Mouse (Mus musculus) lung, postnatal 14 days (tissue): ENCODE measurements around the gene Igf2r.

Experiments used
- DNase-seq: peaks from one replicate; pipeline ENCODE4 v3.0.0; 2021

Igf2r gene

DNA sequence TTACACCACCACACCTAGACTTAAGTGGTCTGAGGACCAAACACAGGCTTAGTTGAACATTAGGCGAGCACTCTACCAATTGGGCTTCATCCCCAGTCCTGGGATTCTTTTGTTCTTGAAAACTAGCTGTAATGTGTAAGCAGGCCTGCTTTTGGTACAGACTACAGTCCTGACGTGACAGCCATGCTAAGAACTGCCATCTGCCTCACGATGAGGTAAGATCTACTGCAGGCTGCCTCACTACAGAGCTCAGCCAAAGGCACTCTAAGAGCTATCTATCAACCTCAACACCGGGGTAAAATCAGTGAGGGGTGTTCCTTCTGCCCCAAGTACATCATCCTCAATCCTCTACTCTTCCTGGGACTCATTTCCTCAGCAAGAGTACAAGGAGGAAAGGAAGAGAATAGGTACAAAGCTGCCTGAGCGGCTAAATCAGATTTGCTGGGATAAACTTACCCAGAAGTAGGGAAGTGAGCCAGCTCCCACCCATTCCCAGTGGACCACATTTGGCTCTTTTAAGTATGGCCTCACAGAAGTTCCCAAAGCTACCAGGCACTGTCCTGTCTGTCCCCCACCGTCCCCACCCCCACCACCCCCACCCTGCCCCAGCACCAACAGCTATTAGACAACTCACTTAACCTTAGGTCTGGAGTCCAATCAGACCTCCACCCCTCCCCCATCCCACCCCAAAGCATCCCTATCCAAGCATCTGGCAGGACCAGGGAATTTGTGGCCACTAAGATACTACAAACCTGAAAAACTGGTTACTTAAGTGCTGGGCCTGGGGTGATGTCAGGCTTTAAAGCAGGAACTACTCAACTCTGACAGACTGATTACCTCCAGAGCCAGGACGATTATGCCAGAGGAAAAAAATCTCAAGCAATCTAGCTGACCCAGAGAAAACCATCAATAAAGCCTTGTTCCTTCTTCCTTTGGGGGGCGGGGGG lies 19.8 kb downstream of the Igf2r start:
- no peak for DNase-seq

DNA sequence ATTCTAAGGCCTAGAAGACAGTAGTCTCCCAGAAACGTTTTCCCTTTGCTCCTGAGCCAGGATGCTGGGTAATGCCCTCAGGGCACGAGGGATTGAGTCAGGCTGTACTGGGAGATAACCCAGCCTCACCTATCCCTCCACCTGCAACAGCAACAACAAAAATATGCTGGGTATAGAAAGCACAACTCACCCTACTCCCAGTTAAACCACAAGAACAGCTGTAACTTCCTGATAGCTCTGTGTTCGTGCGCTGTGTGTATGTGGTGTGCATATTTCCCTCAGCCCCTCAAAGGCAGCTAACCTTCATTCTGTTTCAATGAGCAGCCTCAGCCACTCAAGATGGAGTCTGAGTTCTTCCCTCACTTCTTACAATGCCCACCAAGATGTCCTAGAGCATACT lies 23.7 kb downstream of the Igf2r start:
- no peak for DNase-seq

DNA sequence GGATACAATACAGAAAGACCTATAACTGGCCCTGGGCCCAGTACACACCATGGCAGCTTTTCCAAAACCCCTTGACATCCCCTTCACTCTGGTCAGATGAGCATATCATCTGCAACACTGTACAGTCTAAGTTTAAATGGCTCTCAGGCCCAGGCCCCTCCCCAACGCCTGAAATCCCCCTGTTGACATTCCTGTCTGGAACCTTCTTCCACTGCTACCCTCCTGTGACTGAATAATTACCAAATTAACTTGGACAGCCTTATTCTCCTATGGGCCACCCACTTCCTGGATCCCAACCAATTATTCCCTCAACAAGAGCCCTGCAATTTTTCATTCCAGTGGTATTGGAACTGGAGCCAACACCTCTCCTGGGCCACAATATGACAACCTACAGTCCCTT lies 25.4 kb downstream of the Igf2r start:
- DNase-seq = no peak

GRCm38 (mm10) chr17:12742151-12742908 lies 27.1 kb downstream of the Igf2r start:
- DNase-seq = no peak

- peak; percentile 72 for DNase-seq
Measured at GRCm38 (mm10) chr17:12741218-12741968, 28.1 kb downstream of the Igf2r start.

GRCm38 (mm10) chr17:12740317-12740716 lies 29.1 kb downstream of the Igf2r start:
- DNase-seq = no peak

- DNase-seq = no peak
Measured at GRCm38 (mm10) chr17:12739516-12739915, 29.9 kb downstream of the Igf2r start.

- DNase-seq = no peak
Measured at GRCm38 (mm10) chr17:12737934-12738333, 31.5 kb downstream of the Igf2r start.

DNA sequence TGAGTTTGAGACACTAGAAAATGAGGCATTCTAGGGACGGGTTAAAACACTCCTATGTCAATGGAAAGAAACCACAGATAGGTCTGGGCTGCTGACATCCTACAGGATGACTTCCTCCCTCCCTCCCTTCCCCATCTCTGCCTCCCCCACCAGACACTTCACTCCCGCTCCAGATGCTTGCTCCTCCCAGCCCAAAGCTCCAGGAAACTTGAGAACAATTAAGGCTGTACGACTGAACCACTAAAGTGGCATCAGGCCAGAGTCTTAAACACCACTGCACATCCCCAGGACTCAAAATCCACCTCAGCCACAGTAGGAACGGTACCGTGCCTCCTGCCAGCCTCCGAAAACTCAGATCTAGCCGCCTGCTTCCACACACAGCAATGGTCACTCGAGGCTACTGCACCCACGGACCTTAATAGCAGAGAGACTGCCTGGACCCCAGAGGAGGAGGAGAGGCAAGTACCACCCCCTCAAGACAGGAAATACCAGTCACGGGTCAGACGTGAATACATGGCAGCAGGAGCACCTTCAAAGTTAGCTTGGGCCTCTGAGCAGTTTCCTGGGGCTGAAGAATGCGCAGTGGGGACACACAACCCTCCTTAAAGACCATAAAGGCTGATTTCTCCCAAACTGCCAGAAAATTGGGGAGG lies 35.1 kb downstream of the Igf2r start:
- DNase-seq = no peak

DNA sequence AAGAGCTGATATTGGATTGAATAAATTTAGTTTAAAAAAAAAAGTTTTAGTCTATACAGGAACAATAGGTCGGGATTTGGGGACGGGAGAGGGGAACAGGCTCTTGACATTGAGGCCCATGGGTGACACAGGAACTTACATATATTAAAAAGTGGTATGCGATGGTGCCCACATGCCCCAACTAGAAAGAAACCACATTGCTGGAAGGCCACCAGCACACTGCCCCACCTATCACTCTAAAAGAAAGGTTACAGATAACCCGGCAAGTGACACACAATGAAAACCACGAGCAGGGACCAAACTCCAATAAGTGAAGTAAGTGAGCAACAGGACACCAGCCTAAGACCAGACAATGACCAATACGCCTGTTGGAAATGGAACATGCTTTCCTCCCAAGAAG lies 36.3 kb downstream of the Igf2r start:
- DNase-seq = no peak

GRCm38 (mm10) chr17:12728536-12728935 lies 40.9 kb downstream of the Igf2r start:
- DNase-seq = no peak

GRCm38 (mm10) chr17:12727748-12728147 lies 41.7 kb downstream of the Igf2r start:
- DNase-seq = no peak

- peak; percentile 70 for DNase-seq
Measured at GRCm38 (mm10) chr17:12725871-12726270, 43.6 kb downstream of the Igf2r start.

GRCm38 (mm10) chr17:12724767-12725744 lies 44.4 kb downstream of the Igf2r start:
- DNase-seq = peak; percentile 53

DNA sequence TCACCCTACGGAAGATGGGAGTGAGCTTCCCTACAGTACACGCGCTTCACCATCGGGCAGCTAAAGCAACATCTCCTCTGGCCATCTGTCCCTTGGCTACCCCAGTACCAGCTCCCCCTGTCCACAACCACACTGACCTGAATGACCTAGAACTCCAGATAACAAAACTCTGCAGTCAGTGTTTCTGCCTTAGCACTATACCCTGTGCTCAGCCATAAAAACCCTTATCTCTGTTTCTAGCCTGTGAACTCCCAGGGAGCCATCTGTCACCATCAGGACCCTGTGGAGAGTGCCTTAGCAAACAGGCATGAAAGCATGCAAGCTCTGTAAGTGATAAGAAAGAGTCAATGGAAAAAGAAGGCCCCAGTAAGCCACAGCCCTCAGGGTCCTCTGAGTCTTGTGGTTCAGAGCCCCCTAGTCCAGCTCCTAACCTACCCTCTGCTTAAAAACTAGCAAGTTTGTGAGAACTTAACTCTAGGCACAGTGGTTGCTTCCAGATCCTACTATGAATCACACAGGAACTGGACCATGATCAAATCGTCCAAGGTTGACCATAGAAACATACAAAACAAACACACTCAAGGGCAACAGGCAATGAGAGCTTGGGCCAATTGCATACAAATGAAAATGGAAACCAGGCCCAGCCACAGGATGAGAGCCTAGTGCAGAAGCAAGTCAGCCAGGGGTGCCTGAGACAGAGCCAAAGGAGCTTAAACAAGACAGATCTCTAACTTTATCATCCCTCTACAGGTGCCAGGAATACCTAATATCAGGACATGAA lies 45.3 kb downstream of the Igf2r start:
- DNase-seq = peak; percentile 32

GRCm38 (mm10) chr17:12722622-12723021 lies 46.8 kb downstream of the Igf2r start:
- no peak for DNase-seq

- DNase-seq = no peak
Measured at GRCm38 (mm10) chr17:12721118-12721886, 48.2 kb downstream of the Igf2r start.

DNA sequence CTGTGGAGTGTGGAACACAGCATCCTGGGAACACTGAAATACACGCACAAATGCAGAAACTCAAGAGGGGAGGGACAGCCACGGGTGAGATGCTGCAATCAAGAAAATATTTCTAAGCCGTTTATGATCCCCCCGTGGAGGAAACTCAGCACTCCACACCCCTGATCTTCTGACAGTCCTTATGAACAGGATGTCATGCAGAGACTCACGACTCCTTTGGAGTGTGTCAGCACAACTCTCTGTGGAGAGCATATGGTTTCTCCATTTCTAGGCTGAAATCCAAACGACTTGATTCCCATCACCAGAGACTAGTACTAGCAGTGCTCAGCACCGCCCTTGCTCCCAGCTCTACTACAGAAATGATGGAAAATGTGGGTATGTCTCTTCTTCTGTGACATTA lies 51.2 kb downstream of the Igf2r start:
- no peak for DNase-seq

DNA sequence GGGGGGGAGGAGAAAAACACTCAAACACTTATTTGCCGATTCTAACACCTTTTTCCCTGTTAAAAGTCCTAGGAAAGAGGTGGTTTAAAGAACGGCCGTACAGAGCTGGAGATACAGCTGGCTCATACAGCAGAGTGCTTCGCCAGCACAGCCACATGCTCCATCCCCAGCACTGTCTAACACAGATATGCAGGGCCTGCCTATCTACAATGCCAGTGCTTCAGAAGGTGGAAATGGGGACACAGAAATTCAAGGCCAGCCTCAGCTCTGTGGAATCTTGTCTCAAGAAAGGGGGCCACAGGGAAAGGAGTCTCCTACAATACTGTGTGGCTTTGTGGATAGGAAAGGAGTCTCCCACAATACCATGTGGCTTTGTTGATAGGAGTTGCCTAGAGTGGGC lies 52.0 kb downstream of the Igf2r start:
- no peak for DNase-seq

DNA sequence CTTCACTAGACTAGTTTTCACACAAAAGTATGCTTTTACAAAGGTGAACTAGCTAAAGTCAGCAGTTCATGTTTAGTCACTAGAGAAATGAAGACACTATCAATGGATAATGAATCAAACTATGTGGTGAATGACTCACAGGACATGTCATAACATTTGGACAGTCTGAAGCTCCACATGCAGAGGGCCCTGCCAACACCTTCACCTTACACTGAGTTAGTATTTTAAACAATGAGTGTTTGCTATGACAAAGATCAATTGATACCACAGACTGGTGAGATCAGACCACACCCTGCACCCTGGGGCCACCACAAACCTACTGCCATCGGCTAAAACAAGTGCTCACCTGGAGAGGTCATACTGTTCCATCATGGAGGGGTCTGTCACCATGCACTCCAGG lies 54.4 kb downstream of the Igf2r start:
- no peak for DNase-seq
